Mouse (Mus musculus) adrenal gland, adult 2 months (tissue): ENCODE results near the gene Lrp1. TPM values are rescaled to one million over a fixed set of nuclear protein-coding genes. Genes with fewer than 3 reads are reported as not detected.

Source experiments
- DNase-seq: peaks from one replicate; pipeline ENCODE4 v3.0.0; 2021
- polyA plus RNA-seq: library from polyadenylated mRNA; depleted of rRNA; stranded (reverse); fragments of >200 nt; gene quantifications from 2 replicates; pipeline ENCODE4 v1.2.3, GENCODE M21; 2012
- total RNA-seq, 2 experiments: library from RNA; stranded (reverse); gene quantifications; 2 replicates each; pipeline ENCODE4 v1.2.3; 2021

Gene Lrp1
- total and polyA plus RNA-seq, 3 experiments = 138 to 201 (median 196) TPM

- DNase-seq = no peak
Observed at GRCm38 (mm10) chr10:127555703-127556102, 65.2 kb downstream of the Lrp1 start.

DNA sequence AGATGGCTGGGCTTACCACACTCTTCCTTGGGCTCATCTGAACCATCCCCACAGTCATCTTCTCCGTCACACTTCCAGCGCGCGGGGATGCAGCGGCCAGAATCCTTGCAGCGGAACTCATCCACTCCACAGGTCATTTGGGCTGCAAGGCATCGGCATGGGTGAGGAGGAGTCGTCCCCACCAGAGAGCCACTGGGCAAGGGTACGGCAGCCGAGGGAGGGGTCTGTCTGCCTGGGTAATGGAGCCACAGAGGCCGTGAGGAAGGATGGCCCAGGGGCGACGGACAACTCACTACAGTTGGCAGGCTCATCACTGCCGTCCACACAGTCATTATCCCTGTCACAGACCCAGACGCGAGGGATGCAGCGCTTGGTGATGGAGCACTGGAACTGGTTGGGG, 71.1 kb downstream of the Lrp1 start:
- no peak for DNase-seq

- DNase-seq = no peak
Observed at GRCm38 (mm10) chr10:127548236-127548635, 72.7 kb downstream of the Lrp1 start.

DNA sequence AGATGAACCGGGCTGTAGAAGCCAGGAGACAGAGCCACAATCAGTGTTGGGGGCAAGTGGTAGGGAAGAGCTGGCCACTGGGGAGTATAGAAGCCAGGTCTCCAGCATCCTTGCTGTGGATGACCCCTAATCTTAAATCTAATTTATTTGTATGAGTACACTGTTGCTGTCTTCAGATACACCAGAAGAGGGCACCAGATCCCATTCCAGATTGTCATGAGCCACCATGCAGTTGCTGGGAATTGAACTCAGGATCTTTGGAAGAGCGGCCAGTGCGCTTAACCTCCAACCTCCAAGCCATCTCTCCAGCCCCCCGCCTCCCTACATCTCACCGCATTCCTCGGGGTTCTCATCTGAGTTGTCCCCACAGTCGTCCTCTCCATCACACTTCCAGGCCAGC, 74.4 kb downstream of the Lrp1 start:
- DNase-seq = no peak

GRCm38 (mm10) chr10:127544375-127544774, 76.6 kb downstream of the Lrp1 start:
- peak; percentile 46 for DNase-seq

DNA sequence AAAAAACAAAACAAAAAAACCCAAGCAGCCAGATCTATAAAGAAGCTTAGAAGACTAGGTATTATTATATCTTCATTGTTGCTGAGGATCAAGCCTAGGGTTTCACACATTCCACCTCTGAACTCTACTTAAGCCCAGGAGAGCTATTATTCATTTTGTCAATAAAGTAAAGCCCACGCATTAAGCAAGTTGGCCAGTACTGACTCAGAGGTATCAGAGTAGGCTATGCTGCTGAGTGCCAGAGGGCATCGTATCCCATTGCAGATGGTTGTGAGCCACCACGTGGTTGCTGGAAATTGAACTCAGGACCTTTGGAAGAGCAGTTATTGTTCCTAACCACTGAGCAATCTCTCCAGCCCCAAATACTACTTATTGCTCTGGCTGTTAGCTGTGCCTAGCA, 77.0 kb downstream of the Lrp1 start:
- no peak for DNase-seq

DNA sequence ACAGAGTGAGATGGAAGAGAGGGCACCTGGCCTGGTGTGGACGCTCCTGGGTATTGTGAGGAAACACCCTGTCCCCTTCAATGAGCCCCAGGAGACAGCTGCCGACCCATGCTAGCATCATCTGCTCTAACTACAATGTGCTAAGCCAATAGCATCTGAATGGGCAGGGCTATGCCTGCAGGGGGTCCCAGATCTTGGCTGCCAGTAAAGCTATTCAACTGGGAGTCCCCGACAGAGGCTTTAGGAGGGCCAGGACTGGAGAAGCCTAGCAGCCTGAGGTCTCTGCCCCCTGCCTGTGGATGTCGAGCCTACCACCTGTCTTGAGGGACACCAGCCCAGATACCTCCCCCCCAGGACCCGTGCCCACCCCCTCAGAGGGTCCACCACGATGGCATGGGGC, 78.2 kb downstream of the Lrp1 start:
- no peak for DNase-seq

DNA sequence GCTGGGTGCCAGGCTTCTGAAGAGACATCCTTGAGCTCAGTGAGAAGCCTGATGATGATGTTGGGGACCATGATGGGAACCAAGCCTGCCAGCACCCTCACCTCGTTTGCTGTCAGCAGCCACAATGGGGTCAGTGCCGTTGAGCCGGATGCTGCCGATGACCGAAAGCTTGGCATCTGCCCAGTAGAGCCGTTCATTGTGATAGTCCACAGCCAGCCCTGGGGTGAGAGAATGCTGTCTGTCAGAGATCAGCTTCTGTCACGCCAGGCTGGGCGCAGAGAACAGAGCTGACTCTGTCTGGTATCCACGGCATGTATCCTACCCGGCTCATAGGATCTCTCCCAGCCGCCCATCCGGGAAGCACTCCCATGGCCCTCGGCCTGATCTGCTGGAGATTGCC, 78.9 kb downstream of the Lrp1 start:
- DNase-seq = no peak

- no peak for DNase-seq
Observed at GRCm38 (mm10) chr10:127541510-127541909, 79.4 kb downstream of the Lrp1 start.

GRCm38 (mm10) chr10:127537854-127538583, 82.9 kb downstream of the Lrp1 start:
- DNase-seq = peak; percentile 75

DNA sequence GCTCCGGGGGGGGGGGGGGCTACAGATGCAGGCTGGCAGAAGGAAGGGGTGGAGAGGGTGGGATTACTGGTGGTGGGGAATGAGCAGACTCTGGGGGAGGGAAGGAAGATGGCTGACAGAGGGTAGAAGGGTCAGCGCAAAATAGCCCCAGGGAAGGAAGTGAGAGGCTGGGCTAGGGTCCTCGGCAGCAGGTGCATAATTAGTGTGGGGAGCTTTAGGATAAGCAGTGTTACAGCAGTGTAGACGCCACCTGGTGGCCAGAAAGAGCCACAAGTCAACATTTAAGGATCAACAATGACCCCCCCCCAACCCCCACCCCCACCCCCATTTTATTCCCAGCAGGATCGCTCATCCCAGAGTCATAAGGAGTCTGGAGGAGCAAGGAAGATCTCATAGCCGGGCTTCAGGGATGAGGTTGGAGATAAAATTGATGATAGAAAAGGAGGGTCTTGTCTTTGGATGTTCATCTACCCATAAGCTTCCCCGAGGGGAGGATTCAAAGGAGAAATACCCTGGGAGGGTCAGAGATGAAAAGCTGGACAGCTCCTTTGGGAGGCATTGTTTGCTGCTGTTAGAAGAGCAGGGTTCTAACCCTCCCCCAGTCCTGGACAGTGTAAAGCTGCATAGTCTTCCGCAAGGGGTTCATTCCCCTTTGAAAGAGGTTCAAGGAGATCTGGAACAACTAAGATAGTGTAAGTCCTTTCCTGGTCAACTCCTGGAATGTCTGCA, 84.2 kb downstream of the Lrp1 start:
- DNase-seq = no peak

DNA sequence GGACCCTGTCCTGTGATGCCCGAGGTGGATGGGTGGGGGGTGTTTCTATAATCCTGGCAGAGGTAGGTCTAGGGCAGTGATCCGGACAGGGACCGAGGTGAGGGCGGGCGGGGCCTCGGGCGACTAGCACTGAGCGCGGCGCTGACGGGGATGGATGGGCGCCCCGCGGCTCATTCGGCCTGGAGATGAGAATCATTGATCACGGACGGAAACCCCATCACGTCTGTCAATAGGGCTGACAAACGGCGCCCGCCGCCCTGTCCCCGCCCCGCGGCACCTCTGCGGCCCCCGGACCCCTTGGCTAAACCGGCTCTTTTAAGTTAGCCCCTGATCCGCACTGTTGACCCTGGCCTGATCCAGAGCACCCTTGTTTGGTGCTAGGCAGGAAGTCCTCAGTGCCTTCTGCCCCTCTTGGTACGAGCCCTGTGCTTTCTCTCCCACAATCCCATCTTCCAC, 86.0 kb downstream of the Lrp1 start:
- DNase-seq = no peak

GRCm38 (mm10) chr10:127534036-127534928, 86.7 kb downstream of the Lrp1 start, which contains the start of gene Nxph4:
TSS of gene Nxph4 (minus strand) at chr10:127534559.
- peak; percentile 51 for DNase-seq

DNA sequence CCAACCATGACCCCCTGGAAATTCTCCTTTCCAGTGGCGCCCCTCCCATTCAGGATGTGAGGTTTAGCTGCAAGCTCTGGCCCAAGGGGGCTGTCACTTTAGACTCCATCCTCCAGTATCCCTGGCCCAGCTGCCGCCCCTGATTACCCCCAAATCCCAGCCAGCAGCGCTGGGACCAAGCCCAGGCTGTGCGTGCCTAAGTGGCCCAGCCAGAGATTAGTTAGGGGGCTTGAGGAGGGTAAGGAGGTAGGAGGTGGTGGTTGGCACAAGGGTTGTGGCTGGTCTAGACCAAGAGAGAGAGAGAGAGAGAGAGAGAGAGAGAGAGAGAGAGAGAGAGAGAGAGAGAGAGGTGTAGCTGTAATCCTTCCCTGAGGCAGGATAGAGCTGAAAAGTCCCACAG, 89.4 kb downstream of the Lrp1 start:
- DNase-seq = no peak

GRCm38 (mm10) chr10:127530945-127531344, 90.0 kb downstream of the Lrp1 start:
- DNase-seq = no peak

GRCm38 (mm10) chr10:127527481-127527880, 93.5 kb downstream of the Lrp1 start:
- no peak for DNase-seq

DNA sequence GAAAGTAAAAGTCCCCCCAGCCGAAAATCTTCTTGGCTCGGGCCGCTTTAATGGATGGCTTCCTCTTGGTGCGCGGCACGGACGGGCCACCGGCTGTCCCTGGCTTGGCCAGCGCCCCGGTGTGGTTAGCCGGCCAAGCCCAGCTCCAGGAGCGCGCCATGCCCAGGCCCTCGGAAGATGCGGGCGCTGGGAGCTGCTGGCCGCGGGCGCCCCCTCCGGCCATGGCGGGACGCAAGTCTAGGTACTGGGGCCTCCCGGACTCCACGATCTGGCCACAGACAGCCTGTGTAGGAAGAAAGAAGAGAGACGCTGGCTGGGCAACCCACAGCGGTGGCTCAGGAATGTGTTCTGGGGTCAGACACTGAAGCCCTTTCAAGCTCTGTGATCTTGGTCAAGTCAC, 94.3 kb downstream of the Lrp1 start:
- peak; percentile 72 for DNase-seq

- DNase-seq = no peak
Observed at GRCm38 (mm10) chr10:127526048-127526447, 94.9 kb downstream of the Lrp1 start.

GRCm38 (mm10) chr10:127524646-127525255, 96.2 kb downstream of the Lrp1 start:
- DNase-seq = no peak

DNA sequence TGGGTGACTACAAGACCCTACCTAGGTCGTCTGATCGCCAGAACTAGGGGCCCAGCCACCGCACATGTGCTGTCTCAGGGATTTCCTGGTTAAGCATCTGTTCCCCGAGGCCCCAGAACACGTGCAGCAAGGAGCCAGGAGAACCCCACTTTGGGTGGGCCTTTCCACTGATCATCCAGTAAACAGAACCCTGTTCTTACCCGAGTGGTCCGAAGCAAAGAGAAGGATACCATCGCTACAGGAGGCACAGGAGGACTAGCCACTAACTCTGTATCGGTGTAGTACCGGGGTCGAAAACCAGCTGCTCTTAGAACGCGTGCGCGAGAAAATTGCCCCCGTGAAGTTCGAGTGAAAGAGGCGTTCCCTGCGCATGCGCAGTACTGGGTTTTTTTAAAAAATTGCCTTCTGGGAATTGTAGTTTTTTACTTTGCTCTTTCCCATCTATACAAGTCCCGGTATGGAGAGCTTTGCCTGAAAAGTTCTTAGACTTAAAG, 98.8 kb downstream of the Lrp1 start, which contains the start of gene Shmt2:
TSS of gene Shmt2 (minus strand) at position 357 of the 494 bp plus-strand sequence.
- peak; percentile 83 for DNase-seq

- no peak for DNase-seq
Observed at GRCm38 (mm10) chr10:127521611-127522080, 99.3 kb downstream of the Lrp1 start.
